Mouse (Mus musculus): ENCODE measurements at regions not wholly inside any gene's neighbourhood (a gene's known extent, or its start where the extent isn't known, plus 50 kb on each side); places are given as distances from the start of the nearest gene placed in this dataset.
A peak's percentile ranks its signal among the peaks of the same experiment; 100 is the strongest.

DNA sequence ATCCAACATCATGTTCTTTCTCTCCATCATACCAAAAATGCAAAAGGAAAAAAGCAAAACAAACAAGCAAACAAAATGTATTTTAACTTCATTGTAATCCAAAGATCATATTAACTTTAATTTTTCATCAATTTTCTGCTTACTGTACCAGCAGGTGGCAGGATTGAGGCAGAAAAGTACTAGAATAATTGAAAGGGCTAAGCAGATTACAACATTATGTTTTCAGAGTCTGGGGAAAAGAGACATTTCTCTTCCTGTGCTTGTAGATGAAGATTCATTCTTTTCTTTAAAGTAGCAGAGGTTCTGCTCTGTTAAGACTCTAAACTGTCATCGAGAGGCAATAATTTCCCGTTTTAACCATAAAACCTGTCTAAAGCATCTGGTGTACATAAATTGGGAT lies 394.7 kb upstream of the Slitrk6 start:
- no peak overlapping the region for H3K27ac ChIP-seq (ENCODE audit: insufficient read depth, low read depth)
- H3K4me2 ChIP-seq (ENCODE audit: insufficient read depth, low read depth, poor library complexity, severe bottlenecking) = no peak overlapping the region
- H3K4me3 ChIP-seq (replicated peaks in 1 of 3; ENCODE audit: low read depth in 2 of 3, low read length in 2 of 3, poor library complexity in 1 of 3) = no peak overlapping the region
- TF ChIP-seq RAD21 (IDR thresholded peaks at IDR 0.05; ENCODE audit: low read depth, low read length) = peak; percentile 7
- no peak for TF ChIP-seq RCOR1 (conservative IDR thresholded peaks at IDR 0.05; ENCODE audit: low read depth, low read length)
- no peak for TF ChIP-seq KAT2A (IDR thresholded peaks at IDR 0.05; ENCODE audit: insufficient replicate concordance, low read length)
- no peak for TF ChIP-seq JUND (conservative IDR thresholded peaks at IDR 0.05; ENCODE audit: low read depth, low read length)
- TF ChIP-seq CTCF (conservative IDR thresholded peaks at IDR 0.05 in 1 of 2, IDR thresholded peaks at IDR 0.05 in 1 of 2; ENCODE audit: low read depth in 2 of 2, low read length in 2 of 2) = peak in 1 of 2 experiments; percentile 18; a peak in 2 of 4 replicates
- no peaks in the 10 kb centered on the region for H3K4me1 ChIP-seq (ENCODE audit: control insufficient read depth in 1 of 2, insufficient read depth in 2 of 2)
- in situ Hi-C loops (cut with MboI; ENCODE audit: low pct_ligation_motif_present, low pct_unique_long_range_greater_than_20kb, low sequenced_read_pairs) (no loop called here), dilution Hi-C loops (cut with MboI; ENCODE audit: extremely low pct_ligation_motif_present, extremely low pct_unique_long_range_greater_than_20kb, low sequenced_read_pairs) (no loop called here)
- H3K27me3 ChIP-seq (replicated peaks) = no peaks in the 10 kb centered on the region
- H3K9ac ChIP-seq (ENCODE audit: insufficient read depth, low read depth) = no peak overlapping the region
- no peak for DNase-seq (ENCODE audit: extremely low read depth)
- H3K9me3 ChIP-seq (replicated peaks; ENCODE audit: low read length) = peaks cover 22% of the 10 kb centered on the region
- no peaks in the 10 kb centered on the region for H3K79me2 ChIP-seq (replicated peaks; ENCODE audit: control insufficient read depth, extremely low read depth, insufficient read depth, poor library complexity, severe bottlenecking)
- no peaks in the 10 kb centered on the region for H3K36me3 ChIP-seq (replicated peaks in 1 of 2; ENCODE audit: control insufficient read depth in 1 of 2, insufficient read depth in 1 of 2, low read length in 1 of 2)

DNA sequence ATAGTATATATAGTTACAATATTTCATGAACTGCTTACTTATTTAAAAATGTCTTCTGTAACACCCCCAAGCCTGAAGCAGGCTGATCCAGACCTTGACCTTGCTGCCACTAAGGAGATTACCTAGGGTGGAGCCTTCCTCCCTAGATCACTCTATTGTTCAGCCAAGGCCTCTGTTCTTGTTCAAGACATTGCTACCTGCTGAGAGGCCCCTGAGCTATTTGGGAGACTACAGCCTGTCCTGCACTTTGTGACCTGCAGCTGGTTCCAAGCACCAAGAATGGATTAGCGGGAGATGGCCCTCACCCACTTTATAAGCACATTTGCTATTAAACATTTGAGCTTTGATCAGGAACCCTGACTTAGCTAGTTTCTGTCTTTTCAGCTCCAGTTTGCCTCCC lies 361.7 kb upstream of the Slitrk6 start:
- no peak for DNase-seq (ENCODE audit: extremely low read depth)
- in situ Hi-C loops (cut with MboI; ENCODE audit: low pct_ligation_motif_present, low pct_unique_long_range_greater_than_20kb, low sequenced_read_pairs) = no loop called here

DNA sequence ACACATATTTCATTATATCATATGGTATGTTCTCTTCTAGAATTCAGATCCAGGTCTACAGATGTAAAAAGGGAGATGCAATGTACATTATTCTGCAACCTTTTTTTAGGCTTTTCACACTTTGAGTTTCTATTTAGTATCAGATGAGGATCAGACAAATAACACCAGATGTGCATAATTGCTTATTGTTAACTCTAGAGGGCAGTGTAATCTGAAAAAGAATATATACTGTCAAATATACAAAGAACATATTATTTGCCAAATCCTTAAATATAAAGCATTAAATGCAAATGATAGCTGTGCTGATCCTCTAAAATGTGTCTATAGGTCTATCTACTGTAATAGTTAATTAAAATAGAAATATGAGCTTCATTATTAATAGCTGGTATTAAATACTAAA lies 348.6 kb upstream of the Slitrk6 start:
- Histone ChIP-seq H3K4me2 (ENCODE audit: insufficient read depth, low read depth, poor library complexity, severe bottlenecking) (no peak overlapping the region), H3K79me2 (replicated peaks; ENCODE audit: control insufficient read depth, extremely low read depth, insufficient read depth, poor library complexity, severe bottlenecking) (no peaks in the 10 kb centered on the region), H3K27me3 (replicated peaks) (no peaks in the 10 kb centered on the region), H3K9me3 (replicated peaks; ENCODE audit: low read length) (peaks cover 20% of the 10 kb centered on the region), H3K4me3 (replicated peaks in 1 of 3; ENCODE audit: low read depth in 2 of 3, low read length in 2 of 3, poor library complexity in 1 of 3) (no peak overlapping the region), H3K9ac (ENCODE audit: insufficient read depth, low read depth) (no peak overlapping the region), H3K36me3 (replicated peaks in 1 of 2; ENCODE audit: control insufficient read depth in 1 of 2, insufficient read depth in 1 of 2, low read length in 1 of 2) (no peaks in the 10 kb centered on the region), H3K4me1 (ENCODE audit: control insufficient read depth in 1 of 2, insufficient read depth in 2 of 2) (no peaks in the 10 kb centered on the region), H3K27ac (ENCODE audit: insufficient read depth, low read depth) (no peak overlapping the region)
- dilution Hi-C loops (cut with MboI; ENCODE audit: extremely low pct_ligation_motif_present, extremely low pct_unique_long_range_greater_than_20kb, low sequenced_read_pairs) = no loop called here
- in situ Hi-C loops (cut with MboI; ENCODE audit: low pct_ligation_motif_present, low pct_unique_long_range_greater_than_20kb, low sequenced_read_pairs) = no loop called here
- TF ChIP-seq USF1 (IDR thresholded peaks at IDR 0.05; ENCODE audit: low read depth, low read length) (no peak), SMC3 (IDR thresholded peaks at IDR 0.05; ENCODE audit: low read depth, low read length) (no peak), NELFE (IDR thresholded peaks at IDR 0.05; ENCODE audit: low read depth, low read length) (no peak), GABPA (IDR thresholded peaks at IDR 0.05; ENCODE audit: insufficient replicate concordance, low read depth, low read length) (no peak), HCFC1 (IDR thresholded peaks at IDR 0.05; ENCODE audit: low read depth, low read length) (no peak), MEF2A (IDR thresholded peaks at IDR 0.05; ENCODE audit: borderline replicate concordance, low read depth, low read length) (no peak), TCF12 (IDR thresholded peaks at IDR 0.05; ENCODE audit: low read depth, low read length) (no peak), USF2 (conservative IDR thresholded peaks at IDR 0.05; ENCODE audit: low read depth, low read length) (no peak), ZNF384 (IDR thresholded peaks at IDR 0.05; ENCODE audit: low read depth, low read length) (no peak), TBP (conservative IDR thresholded peaks at IDR 0.05; ENCODE audit: low read depth, low read length) (no peak), IRF4 (IDR thresholded peaks at IDR 0.05; ENCODE audit: low read depth, low read length) (no peak), MAZ (IDR thresholded peaks at IDR 0.05; ENCODE audit: low read depth, low read length) (no peak), E2F4 (IDR thresholded peaks at IDR 0.05; ENCODE audit: insufficient replicate concordance, low read depth, low read length) (no peak), RAD21 (IDR thresholded peaks at IDR 0.05; ENCODE audit: low read depth, low read length) (no peak), NRF1 (IDR thresholded peaks at IDR 0.05; ENCODE audit: low read depth, low read length) (no peak), MYC (IDR thresholded peaks at IDR 0.05; ENCODE audit: low read depth, low read length) (no peak)
- DNase-seq (ENCODE audit: extremely low read depth) = no peak

More for the DNA sequence above, 361.7 kb upstream of the Slitrk6 start:
- Histone ChIP-seq H3K9ac (ENCODE audit: insufficient read depth, low read depth) (no peak overlapping the region), H3K36me3 (replicated peaks in 1 of 2; ENCODE audit: control insufficient read depth in 1 of 2, insufficient read depth in 1 of 2, low read length in 1 of 2) (no peaks in the 10 kb centered on the region), H3K27me3 (replicated peaks) (no peaks in the 10 kb centered on the region), H3K9me3 (replicated peaks; ENCODE audit: low read length) (peaks cover 24% of the 10 kb centered on the region), H3K27ac (ENCODE audit: insufficient read depth, low read depth) (no peak overlapping the region), H3K4me2 (ENCODE audit: insufficient read depth, low read depth, poor library complexity, severe bottlenecking) (no peak overlapping the region), H3K4me3 (replicated peaks in 1 of 3; ENCODE audit: low read depth in 2 of 3, low read length in 2 of 3, poor library complexity in 1 of 3) (no peak overlapping the region), H3K4me1 (ENCODE audit: control insufficient read depth in 1 of 2, insufficient read depth in 2 of 2) (no peaks in the 10 kb centered on the region), H3K79me2 (replicated peaks; ENCODE audit: control insufficient read depth, extremely low read depth, insufficient read depth, poor library complexity, severe bottlenecking) (no peaks in the 10 kb centered on the region)
- TF ChIP-seq CHD1 (IDR thresholded peaks at IDR 0.05; ENCODE audit: low read depth, low read length) = no peak
- dilution Hi-C loops (cut with MboI; ENCODE audit: extremely low pct_ligation_motif_present, extremely low pct_unique_long_range_greater_than_20kb, low sequenced_read_pairs) = no loop called here

Measured in CH12.LX (cell line).